Mouse (Mus musculus) midbrain, embryonic 10.5 days (tissue): ENCODE measurements around the gene Chst4. TPM values are rescaled to one million over a fixed set of nuclear protein-coding genes. Genes with fewer than 3 reads are reported as not detected.

Experiments
- DNase-seq: peaks from one replicate; pipeline ENCODE4 v3.0.0-alpha.2; 2017; ENCODE audit warnings: low spot score
- H3K27ac ChIP-seq: fragments of 300-500 bp; sonication (generic); replicated peaks from 2 replicates; pipeline ENCODE4 v1.5.1; 2016; ENCODE audit warnings: mild to moderate bottlenecking
- H3K27me3 ChIP-seq: fragments of 300-500 bp; sonication (generic); 2 replicates; pipeline ENCODE4 v1.6.1; 2016; ENCODE audit warnings: low read depth, mild to moderate bottlenecking; ENCODE audit not compliant: poor library complexity, severe bottlenecking
- H3K36me3 ChIP-seq: fragments of 300-500 bp; sonication (generic); 2 replicates; pipeline ENCODE4 v1.6.1; 2016; ENCODE audit warnings: mild to moderate bottlenecking, moderate library complexity
- H3K4me1 ChIP-seq: fragments of 300-500 bp; sonication (generic); 2 replicates; pipeline ENCODE4 v1.6.1; 2016
- H3K4me3 ChIP-seq: fragments of 300-500 bp; sonication (generic); 2 replicates; pipeline ENCODE4 v1.5.1; 2016; ENCODE audit warnings: mild to moderate bottlenecking, moderate library complexity
- H3K9me3 ChIP-seq: fragments of 300-500 bp; sonication (generic); replicated peaks from 2 replicates; pipeline ENCODE4 v1.6.1; 2016; ENCODE audit warnings: mild to moderate bottlenecking
- WGBS: fragments of 180-500 bp; shearing (Covaris S2); methylation state at CpG from one replicate; pipeline ENCODE4 v1.1.7; 2016; 5-methylcytosine and 5-hydroxymethylcytosine counted together
- polyA plus RNA-seq: library from polyadenylated mRNA; unstranded; fragments of >200 nt; fragmentation: Nextera tagmentation; extraction: Ambion mirVana; gene quantifications from 2 replicates; pipeline ENCODE4 v1.2.1, GENCODE M21; 2016

Chst4 gene
- polyA plus RNA-seq, 1 experiment from 2014 or later: 0.06 TPM

DNA sequence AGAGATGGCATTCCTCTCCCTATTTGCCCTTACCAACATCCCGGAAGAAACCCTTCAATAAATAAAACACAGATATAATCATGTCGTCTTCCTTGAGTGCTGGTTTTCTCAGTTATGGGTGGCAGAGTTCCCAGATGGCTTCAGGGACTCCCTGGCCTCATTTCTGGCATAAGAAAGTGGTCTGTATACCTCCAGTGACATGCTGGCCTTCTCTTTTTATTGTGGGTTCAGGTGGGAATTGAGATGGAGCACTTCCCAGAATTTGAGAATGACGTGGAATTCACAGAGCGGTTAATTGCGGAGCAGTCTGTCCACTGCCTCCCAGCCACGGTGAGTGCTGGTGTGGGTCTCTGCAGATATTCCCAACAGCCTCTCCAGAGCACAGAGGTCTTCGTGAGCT is 41.5 kb downstream of the Chst4 start:
- DNase-seq: no peak
- H3K4me3 ChIP-seq: no peak overlapping the region
- H3K9me3 ChIP-seq: no peaks in the 10 kb centered on the region
- 87% methylated on average over 7 of the region's 7 CpGs for WGBS
- H3K27ac ChIP-seq: no peak overlapping the region
- H3K27me3 ChIP-seq: no peaks in the 10 kb centered on the region
- H3K4me1 ChIP-seq: no peaks in the 10 kb centered on the region
- no peaks in the 10 kb centered on the region for H3K36me3 ChIP-seq

GRCm38 (mm10) chr8:109997381-109997780 is 42.2 kb downstream of the Chst4 start:
- H3K27ac ChIP-seq: no peak overlapping the region
- WGBS: 96% methylated on average over 9 of the region's 9 CpGs
- no peaks in the 10 kb centered on the region for H3K9me3 ChIP-seq
- H3K27me3 ChIP-seq: no peaks in the 10 kb centered on the region
- H3K4me1 ChIP-seq: no peaks in the 10 kb centered on the region
- H3K4me3 ChIP-seq: no peak overlapping the region
- no peaks in the 10 kb centered on the region for H3K36me3 ChIP-seq
- no peak for DNase-seq

- Histone ChIP-seq H3K4me1 (no peaks in the 10 kb centered on the region), H3K9me3 (no peaks in the 10 kb centered on the region), H3K27ac (no peak overlapping the region), H3K4me3 (no peak overlapping the region), H3K36me3 (no peaks in the 10 kb centered on the region), H3K27me3 (no peaks in the 10 kb centered on the region)
- WGBS: 79% methylated on average over 1 of the region's 1 CpGs
- no peak for DNase-seq
Measured at GRCm38 (mm10) chr8:109992951-109993350, 46.6 kb downstream of the Chst4 start.

DNA sequence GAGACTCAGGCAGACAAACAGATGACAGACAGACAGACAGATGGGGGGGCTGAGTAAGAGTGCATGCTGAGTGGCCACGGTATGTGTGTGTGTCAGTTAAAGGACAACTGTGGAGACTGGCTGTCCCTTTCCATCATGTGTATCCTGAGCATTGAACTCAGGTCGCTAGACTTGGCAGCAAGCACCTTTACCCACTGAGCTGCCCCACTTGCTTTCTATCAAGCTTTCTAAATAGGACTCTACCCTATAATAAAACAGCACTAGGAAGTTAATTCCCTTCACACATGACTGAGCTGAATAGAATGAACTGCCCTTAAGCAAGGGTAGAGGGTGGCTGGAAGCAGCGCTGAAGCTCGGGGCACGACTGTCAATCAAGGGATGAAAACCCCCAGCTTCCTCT is 47.4 kb downstream of the Chst4 start:
- H3K9me3 ChIP-seq: no peaks in the 10 kb centered on the region
- H3K36me3 ChIP-seq: no peaks in the 10 kb centered on the region
- no peak overlapping the region for H3K27ac ChIP-seq
- no peaks in the 10 kb centered on the region for H3K4me1 ChIP-seq
- 77% methylated on average over 5 of the region's 5 CpGs for WGBS
- H3K27me3 ChIP-seq: no peaks in the 10 kb centered on the region
- no peak overlapping the region for H3K4me3 ChIP-seq
- no peak for DNase-seq

GRCm38 (mm10) chr8:109990224-109990623 is 49.3 kb downstream of the Chst4 start, which contains the start of gene Tat:
Gene Tat, plus strand, starts transcription at chr8:109990437.
- 82% methylated on average over 8 of the region's 8 CpGs for WGBS
- no peaks in the 10 kb centered on the region for H3K27me3 ChIP-seq

GRCm38 (mm10) chr8:109989151-109989550 is 50.4 kb downstream of the Chst4 start:
- Histone ChIP-seq H3K4me1 (0 out of 2 replicates have a peak, but pooled peaks cover under 1% of the 10 kb centered on the region), H3K36me3 (no peaks in the 10 kb centered on the region), H3K9me3 (no peaks in the 10 kb centered on the region), H3K27ac (no peak overlapping the region), H3K27me3 (no peaks in the 10 kb centered on the region), H3K4me3 (no peak overlapping the region)
- WGBS: 90% methylated on average over 8 of the region's 8 CpGs
- no peak for DNase-seq

More at GRCm38 (mm10) chr8:109990224-109990623, 49.3 kb downstream of the Chst4 start, which contains the start of gene Tat:
- no peak within 1 kb of the TSS for H3K4me3 ChIP-seq
- H3K27ac ChIP-seq: no peak within 1 kb of the TSS
- no peaks in the 10 kb centered on the region for H3K9me3 ChIP-seq
- no peaks in the 10 kb centered on the region for H3K4me1 ChIP-seq
- no peaks in the 10 kb centered on the region for H3K36me3 ChIP-seq
- no peak for DNase-seq

GRCm38 (mm10) chr8:109987776-109988175 is 51.8 kb downstream of the Chst4 start:
- Histone ChIP-seq H3K4me3 (no peak overlapping the region), H3K9me3 (no peaks in the 10 kb centered on the region), H3K27me3 (no peaks in the 10 kb centered on the region), H3K27ac (no peak overlapping the region), H3K4me1 (0 out of 2 replicates have a peak, but pooled peaks cover 6% of the 10 kb centered on the region), H3K36me3 (no peaks in the 10 kb centered on the region)
- 87% methylated on average over 7 of the region's 7 CpGs for WGBS
- DNase-seq: no peak

GRCm38 (mm10) chr8:109986384-109986783 is 53.2 kb downstream of the Chst4 start:
- Histone ChIP-seq H3K27ac (no peak overlapping the region), H3K36me3 (no peaks in the 10 kb centered on the region), H3K9me3 (no peaks in the 10 kb centered on the region), H3K4me1 (0 out of 2 replicates have a peak, but pooled peaks cover 6% of the 10 kb centered on the region), H3K4me3 (no peak overlapping the region), H3K27me3 (no peaks in the 10 kb centered on the region)
- 88% methylated on average over 7 of the region's 7 CpGs for WGBS
- DNase-seq: no peak

DNA sequence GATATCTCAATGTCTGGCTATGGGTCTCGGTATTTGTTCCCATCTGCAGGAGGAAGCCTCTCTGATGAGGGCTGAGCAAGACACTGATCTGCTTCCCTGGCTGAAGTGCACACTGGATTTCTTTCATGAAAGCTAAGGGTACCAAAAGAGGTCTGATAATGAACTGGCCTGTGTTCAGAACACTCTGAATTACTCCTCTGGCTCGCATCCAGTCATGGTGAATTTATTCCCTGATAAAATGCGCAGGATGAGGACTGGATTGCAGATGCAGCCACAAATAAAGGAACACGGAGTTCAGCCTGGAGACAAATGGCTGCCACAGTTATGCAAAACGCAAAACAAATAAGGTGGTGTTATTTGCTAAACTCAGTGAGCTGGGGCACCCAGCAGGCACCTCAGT is 55.6 kb downstream of the Chst4 start:
- DNase-seq: no peak
- Histone ChIP-seq H3K4me3 (no peak overlapping the region), H3K27ac (0 out of 2 replicates have a peak overlapping the region, but pooled peaks have one; percentile 13), H3K36me3 (no peaks in the 10 kb centered on the region), H3K4me1 (0 out of 2 replicates have a peak, but pooled peaks cover 6% of the 10 kb centered on the region), H3K27me3 (no peaks in the 10 kb centered on the region), H3K9me3 (no peaks in the 10 kb centered on the region)
- 42% methylated on average over 5 of the region's 5 CpGs for WGBS

DNA sequence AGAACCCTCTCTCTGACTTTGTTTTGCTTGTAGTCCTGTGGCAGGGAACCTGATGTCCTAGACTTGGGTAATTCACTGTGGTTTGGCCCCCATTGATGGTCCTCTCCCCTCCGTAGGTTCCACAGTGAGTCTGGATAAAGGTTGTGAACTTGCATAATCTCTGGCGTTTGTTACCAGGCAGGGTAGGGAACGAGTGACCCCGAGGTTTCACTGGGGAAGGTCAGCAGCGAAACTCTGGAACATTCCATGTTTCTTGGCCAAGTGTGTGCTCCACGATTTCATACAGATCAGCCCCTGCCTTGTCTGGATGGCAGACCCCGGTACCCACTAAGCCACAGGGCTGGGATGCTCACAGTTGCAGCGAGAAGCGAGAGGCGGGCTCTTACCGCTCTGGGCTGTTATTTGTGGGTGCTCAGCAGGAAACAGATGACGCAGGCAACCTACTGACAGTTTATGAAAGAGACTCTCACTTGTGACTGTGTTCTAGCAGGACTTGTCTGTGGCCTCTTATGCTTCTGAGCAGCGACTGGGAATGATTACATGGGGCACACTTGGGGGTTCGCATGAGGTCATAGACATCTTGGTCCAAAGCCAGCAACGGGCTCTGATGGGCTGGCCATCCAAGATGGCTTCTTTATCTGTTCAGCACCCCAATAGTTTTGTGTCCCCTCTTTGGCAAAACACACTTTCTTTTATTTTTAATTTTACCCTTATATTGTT is 57.0 kb downstream of the Chst4 start:
- Histone ChIP-seq H3K27me3 (no peaks in the 10 kb centered on the region), H3K4me3 (no peak overlapping the region), H3K9me3 (no peaks in the 10 kb centered on the region), H3K27ac (no peak overlapping the region), H3K36me3 (no peaks in the 10 kb centered on the region), H3K4me1 (0 out of 2 replicates have a peak, but pooled peaks cover 6% of the 10 kb centered on the region)
- no peak for DNase-seq
- WGBS: 82% methylated on average over 15 of the region's 15 CpGs

GRCm38 (mm10) chr8:109979339-109979738 is 60.2 kb downstream of the Chst4 start:
- Histone ChIP-seq H3K36me3 (no peaks in the 10 kb centered on the region), H3K4me1 (0 out of 2 replicates have a peak, but pooled peaks cover 6% of the 10 kb centered on the region), H3K27me3 (no peaks in the 10 kb centered on the region), H3K9me3 (peaks cover 15% of the 10 kb centered on the region), H3K27ac (no peak overlapping the region), H3K4me3 (no peak overlapping the region)
- DNase-seq: no peak
- WGBS: 77% methylated on average over 6 of the region's 6 CpGs
